Mouse (Mus musculus) layer of hippocampus, adult 11-12 months (tissue): ENCODE measurements around the gene Drc3.

Experiments used
- DNase-seq: peaks from one replicate; pipeline ENCODE4 v3.0.0; 2022; ENCODE audit warnings: low spot score

The Drc3 gene

DNA sequence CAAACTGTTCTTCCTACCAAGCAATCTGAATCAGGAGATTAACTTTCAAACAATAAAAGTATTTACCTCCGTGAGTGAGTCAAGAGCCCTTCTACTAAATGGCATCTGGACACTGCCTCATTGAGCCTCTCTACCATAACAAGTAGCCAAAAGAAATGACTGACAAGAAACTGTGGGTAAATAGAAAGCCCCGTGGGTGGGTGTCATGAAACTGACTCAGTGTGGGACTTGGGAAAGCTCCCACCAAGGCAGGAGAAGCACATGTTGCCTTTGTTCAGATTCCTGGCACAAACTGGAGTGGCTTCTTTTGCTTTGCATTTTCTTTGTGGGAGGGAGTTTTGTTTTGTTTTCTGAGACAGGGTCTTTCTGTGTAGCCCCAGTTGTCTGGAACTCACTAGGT lies 17.4 kb upstream of the Drc3 start:
- no peak for DNase-seq

DNA sequence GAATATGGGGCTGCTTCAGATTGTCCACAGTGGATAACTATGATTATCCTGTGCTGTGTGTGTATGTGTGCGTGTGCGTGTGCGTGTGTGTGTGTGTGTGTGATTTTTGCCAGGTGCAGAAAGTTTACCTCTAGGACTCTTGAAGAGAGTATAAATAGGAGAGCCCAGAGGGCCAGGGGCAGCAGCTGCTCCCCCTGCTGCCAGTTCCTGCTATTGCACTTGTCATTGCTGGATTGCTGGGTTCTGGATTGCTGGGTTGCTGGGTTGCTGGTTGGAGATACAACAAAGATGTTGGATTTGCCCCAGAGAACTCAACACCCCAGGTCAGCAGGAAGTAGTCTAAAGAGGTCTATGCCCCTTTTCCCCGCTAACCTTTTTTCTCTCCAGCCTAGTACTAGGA lies 14.8 kb upstream of the Drc3 start:
- DNase-seq: peak; percentile 57

DNA sequence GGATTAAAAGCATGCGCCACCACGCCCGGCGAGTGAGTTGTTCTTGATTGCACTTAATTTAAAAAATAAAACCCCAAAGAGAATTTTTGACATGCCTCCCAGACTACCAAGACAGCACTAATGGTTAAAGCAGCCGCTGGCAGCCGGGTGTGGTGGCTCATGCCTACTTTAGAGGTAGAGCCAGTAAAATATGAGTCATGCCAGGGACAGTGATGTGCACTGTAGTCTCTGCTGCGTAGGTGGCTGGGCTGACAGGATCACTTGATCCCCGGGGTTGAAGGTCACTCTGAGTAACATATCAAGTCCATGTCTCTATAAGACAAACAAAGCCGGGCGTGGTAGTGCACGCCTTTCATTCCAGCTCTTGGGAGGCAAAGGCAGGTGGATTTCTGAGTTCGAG lies 13.8 kb upstream of the Drc3 start:
- DNase-seq: no peak

DNA sequence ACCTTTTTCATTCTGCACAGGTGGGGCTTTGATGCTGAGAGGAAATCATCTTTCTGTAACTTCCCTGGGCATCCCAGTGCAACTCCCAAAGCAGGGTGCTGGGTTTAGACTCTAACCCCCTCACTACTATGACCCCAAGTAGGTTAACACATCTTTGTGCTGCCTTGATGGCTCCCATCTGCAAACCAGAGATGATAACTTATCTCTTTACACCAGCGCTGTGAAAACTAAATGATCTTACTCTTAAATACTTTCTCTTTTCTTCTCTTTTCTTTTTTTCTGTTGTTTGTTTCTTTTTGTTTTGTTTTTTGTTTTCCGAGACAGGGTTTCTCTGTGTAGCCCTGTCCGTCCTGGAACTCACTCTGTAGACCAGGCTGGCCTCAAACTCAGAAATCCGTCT lies 7.3 kb upstream of the Drc3 start:
- DNase-seq: no peak

DNA sequence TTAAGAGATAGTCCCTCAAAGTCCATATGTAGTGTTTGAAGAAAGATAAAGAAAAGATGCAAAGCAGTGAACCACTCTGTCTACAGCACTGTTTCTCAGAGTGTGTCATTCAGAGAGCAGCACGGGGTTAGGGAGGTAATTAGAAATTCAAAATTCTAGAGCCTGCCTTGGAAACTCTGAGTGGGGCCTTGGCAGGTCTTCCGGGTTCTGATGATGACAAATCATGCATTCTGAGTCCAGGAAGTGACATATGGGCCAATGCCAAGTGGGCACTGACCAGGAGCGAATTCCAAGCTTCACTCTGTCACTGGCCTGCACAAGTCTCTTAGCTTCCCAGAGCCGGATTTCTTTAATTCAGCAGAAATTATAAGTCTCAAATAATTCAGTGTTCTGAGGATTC lies 6.6 kb upstream of the Drc3 start:
- peak; percentile 44 for DNase-seq

DNA sequence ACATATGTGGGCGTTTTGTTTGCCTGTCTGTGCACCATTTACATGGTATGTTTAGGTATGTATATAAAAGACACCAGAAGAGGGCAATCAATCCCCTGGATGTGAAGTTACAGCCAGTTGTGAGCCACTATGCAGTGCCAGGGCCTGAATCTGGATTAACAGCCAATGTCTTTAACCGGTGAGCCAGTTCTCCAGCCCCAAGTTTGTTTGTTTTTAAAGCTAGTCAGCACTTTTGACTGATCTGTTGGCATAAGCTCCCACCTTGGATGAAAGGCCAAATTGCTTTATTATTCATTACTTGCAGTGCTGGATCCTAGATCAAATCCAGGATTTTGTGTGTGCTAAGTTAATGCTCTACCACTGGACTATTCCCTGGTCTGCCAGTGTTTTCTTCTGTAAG lies 1.7 kb upstream of the Drc3 start:
- DNase-seq: no peak

DNA sequence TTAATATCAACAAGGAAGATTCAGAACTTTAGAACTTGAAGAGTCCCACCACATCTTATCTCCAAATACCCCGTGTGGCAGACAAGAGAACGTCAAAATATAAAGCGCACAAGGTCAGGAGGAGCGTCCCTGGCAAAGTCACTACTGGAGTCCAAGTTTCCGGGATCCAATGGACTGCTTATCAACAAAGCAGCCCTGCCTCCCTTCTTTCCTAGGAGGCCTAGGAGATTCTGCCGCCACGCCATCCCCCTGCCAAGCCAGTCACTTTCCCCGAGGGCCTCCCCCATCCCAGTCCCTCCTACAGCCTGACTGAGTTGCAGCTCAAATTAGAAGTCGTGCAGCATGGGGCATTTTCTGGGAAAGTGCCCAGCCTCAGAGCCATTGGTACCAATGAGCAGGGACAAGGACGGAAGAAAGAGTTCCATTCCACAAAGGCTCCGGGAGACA lies 1.2 kb upstream of the Drc3 start:
- DNase-seq: peak; percentile 58

DNA sequence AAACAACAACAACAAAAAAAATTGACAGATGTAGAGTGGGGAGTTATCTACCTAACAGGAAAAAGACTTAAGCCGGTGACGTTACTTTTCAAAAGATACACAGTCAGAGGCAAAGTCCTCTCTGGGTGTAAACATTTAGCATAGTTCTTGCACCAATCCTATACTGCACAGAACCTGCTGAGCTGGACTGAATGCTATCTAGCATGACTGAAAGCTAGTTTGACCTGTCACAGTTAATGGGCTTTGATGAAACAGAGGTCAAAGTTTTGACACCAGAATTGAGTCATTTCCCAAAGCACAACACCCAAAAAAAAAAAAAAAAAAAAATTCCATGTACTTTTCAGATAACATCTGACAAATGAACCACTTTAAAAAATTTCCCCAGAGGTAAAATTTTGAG lies 2.8 kb downstream of the Drc3 start:
- DNase-seq: no peak

DNA sequence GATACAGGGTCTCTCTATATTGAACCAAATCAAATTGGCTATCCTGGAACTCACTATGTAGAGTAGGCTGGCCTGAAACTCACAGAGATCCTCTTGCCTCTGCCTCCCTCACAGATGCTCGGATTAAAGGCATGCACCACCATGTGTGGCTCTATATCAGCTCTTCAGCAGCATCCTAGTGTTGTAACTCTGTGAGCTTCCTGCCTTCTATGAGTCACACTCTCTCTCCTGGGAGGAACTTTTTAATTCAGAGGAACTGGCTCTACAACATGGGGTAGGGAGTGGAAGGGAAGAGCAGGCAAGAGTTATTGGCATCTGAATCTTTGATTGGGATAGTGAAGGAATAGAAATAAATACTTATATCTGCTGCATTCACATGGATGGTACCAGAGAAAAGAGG lies 4.0 kb downstream of the Drc3 start:
- DNase-seq: no peak

DNA sequence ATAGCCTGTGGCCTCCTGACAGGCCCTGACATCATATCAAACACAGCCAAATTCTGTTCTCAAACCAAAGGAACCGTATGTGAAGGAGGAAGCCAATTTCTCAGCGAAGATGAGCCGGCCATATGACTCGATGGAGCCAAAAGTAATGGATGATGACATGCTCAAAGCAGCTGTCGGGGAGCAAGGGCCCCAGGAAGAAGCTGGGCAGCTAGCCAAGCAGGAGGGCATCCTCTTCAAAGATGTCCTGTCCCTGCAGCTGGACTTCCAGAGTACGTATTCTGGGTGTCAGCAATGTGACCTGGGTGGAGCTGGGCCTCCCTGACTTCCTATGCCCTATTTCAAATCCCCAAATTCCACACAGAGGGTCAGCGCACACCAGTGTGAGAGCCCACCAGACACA lies 5.4 kb downstream of the Drc3 start:
- DNase-seq: no peak

DNA sequence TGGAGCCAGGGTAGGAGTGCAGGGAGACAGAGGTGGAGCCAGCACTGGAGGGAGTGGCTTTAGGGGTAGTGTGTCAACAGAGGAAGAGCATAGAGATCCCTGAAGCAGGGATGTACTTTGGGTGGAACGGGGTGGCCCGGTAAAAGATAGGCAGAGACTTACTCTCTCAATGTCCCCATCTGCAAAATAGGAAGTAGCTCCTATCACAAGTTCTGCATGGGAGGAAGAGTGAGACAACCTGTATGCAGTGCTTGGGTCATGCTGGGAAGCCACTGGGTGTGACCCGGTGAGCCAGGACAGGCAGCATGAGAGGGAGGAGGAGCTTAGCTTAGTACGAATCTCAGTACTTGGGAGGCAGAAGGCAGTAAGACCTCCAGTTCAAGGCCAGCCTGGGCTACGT lies 6.0 kb downstream of the Drc3 start:
- no peak for DNase-seq

DNA sequence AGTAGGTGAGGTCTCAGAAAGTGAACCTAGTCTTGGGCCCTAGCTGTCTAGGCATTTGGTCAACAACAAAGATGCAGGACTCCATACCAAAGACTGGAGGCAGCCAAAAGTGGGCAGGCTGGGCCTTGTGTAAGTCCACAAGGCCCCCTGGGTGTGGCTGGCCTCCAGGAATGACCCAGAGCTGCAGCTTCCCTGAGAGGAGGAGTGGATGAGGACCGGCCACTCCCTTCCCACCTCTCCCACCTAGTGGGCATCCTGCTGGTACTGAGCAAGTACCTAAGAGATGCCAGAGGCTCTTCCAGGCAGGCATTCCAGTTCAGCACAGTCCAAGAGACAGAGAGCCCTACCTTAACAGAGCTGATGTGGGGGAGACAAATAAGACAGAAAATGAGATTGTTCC lies 6.8 kb downstream of the Drc3 start:
- no peak for DNase-seq

DNA sequence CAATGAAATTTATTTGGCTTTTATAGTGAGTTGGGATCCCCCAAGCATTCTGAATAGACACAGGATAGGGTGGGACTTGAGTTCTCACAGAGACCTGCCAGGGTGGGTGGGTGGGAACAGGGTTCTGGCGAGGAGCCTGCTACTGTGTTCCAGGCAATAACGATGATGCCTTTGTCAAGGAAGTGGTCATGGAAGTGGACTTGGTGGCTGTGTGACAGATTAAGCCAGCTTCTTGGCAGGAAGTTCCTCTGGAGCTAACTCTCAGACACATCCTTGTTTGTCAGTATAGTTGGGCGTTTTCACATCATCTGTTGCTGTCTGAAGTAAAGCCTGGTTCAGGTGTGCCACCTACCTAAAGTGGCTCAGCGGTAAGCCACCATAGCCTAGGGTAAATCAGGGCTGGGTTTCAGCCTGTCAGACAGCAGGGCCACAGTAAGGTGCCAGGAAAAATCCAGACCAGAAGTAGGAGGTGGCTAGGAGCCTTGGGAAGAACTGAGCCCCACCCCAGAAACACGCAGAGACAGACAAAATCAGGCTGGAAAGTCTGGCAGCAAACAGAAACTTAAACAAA lies 7.6 kb downstream of the Drc3 start:
- no peak for DNase-seq

DNA sequence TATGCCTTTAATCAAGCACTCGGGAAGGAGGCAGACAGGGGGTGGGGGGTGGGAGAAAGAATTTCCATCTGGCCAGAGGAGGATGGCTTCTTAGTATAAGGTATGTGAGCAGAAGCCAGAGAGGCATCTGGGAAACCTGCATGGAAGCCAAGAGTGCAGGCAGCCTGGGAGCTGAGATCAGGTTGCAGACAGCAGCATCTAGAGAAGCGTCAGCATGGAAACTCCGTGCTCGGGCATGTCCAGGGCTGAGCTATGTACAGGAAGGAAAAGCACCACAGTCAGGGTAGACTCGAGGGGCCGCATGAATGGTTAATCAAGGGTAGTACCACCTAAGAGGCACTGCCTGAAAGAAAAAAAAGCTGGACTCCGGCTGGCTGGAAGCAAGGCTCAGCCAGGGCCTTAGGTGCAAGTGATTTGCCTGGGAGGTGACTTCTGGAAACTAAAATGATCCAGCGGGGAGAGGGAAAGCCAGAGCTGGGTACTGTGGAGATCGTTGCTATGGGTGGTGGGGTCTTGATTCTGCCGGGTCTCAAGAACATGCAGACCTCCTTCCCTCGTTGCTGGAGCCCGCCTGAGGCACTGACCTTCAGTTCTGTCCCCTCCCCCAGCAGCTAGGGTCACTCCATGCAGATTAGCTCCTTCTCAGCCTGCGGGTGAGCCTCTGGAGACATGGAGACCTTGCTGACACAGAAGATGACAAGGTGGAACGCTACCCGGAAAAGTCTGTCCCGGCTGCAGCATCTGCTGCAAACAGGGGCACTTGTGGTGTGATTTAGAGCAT lies 13.3 kb downstream of the Drc3 start:
- no peak for DNase-seq

DNA sequence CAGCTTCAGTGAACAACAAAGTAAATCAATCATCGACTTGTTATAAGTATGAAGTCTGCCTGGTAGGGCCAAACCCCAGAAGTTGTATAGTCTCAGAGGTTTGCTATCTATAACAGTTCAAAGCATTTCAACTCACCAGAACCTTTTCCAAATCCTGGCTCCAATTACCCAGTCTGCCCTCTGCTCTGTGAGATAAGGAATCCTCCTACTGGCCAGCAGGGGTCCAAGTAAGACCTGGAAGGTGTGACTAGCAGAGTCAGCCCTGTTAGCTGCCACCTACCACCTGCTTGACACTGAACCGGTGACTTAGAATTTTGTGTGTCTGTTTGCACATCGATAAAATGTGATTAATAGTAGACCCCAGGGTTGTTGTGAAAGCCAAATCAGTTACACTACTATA lies 14.1 kb downstream of the Drc3 start:
- no peak for DNase-seq

DNA sequence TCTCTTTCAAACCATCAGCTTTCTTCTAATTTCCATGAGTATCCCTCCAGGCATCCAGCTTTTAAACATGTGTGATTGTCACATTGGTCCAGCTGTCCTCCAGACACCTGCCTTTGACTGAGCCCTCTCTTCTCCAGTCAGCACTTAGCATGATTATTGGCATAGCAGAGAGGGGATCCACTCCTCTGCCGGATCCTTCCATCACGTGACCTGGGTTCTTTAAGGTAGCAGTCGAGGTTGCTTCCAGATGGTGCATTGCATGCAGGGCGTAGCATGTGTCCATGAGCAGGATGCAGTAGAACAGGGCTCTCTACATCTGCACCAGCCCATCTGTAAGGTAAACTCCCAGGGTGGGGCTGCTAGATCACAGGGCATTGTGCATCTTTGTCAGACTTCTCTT lies 15.8 kb downstream of the Drc3 start:
- DNase-seq: no peak

DNA sequence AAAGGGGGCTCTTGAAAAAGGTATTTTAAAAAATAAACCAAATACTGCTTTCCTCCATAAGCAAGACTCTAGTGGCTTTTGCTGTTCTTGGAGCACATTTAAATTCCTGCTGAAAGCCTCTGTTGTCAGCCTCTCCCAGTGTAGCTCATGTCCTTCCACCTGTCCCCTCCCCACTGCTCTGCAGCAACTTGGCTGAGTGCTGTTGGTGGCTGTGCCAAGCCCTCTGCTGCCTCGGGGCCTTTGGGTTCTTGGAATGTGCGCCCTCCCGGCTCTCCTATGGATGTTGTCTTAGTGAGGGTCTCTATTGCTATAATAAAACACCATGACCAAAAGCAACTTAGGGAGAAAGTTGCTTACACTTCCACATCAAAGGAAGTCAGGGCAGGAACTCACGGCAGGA lies 16.3 kb downstream of the Drc3 start:
- DNase-seq: no peak

DNA sequence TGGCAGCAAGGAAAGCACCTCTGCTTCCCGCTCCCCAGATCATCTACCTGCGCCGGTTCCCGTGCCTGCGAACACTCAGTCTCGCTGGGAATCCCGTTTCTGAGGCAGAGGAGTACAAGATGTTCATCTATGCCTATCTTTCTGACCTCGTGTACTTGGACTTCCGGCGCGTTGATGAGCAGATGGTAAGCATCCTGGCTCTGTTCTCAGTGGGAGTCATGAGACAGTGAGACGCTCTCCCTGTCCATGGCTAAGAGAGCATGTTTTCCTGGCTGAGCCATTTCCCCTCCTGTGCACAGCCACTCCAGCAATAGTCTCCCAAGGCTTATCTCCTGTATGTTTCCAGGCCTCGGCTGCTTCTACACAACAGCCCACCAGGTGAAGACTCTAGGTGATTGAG lies 17.3 kb downstream of the Drc3 start:
- DNase-seq: no peak

DNA sequence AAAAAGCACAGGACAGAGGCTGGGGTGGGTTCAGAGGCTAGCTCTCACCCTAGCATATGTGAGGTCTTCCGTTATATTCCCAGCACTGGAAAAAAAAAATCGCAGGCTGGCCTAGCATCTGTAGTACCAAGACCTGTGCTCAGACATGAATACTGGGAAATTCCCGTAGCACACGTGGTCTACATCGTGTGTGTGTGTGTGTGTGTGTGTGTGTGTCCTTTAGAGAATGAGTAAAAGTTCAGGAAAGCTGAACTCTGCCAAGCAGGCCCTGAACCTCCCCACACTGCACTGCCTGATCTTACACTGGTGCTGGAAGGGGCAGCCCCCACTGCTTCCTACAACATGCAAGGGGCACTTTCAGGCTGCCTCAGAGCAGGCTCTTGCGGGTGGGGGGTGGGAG lies 21.4 kb downstream of the Drc3 start:
- DNase-seq: no peak

DNA sequence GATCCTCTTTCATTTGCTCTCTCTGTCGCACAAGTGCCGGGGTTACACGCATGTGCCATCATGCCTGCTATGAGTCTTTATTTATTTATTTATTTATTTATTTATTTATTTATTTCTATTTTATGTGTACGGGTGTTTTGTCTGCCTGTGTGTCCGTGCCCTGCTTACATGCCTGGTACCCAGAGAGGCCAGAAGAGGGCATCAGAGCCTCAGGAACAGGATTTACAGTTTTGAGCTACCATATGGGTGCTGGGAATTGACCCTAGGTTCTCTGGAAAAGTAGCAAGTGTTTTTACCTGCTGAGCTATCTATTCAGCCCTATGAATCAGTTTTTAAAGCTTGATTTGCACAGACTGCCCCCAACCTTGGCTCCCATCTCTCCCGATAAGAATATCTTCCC lies 30.4 kb downstream of the Drc3 start:
- DNase-seq: no peak

DNA sequence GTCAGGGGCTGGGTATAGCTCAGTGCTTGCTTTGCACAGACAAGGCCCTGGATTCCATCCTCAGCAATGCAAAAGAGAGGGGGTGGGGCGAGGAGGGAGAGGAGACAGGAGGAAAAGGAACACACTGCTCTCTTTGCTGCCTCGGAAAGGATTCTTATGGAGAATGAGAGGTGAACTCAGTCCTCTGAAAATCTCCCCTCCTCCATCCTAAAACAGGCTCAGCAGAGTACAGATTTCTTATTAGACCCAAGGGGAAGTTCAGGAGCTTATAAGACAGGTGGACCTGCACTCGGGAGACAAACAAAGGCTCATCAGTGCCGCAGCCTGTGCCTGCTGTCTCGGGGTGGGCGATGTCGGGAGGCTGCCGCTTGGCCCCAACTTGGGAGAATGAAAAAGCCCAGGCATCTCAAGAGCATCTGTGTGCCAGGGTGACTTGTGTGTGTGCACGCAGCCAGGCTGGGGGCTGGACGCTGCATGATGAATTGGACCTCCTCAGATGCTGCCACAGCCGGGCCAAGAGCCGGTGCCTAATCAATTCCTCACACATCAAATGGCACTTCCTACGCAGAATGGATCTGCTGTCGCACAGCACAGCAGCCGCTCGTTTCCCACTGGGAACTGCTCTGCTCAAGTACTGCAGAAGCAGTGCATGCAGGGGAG lies 31.8 kb downstream of the Drc3 start:
- DNase-seq: peak; percentile 78

DNA sequence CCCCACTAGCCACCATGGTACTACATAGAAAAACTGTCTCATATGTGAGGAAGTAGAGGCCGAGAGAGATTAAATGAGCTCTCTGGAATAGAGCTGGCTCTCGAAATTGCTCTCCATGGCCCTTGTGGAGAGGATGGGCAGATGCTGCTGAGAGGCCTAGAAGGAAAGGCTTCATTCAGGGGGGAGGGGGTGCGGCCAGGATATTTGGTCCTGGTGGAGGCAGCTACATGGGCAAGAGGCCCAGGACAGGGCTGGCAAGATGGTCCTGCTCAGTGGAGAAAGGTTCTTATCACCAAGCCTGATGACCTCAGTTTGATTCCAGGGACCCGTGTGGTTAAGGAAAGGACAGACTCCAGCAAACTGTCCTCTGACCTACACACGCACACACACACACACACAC lies 32.8 kb downstream of the Drc3 start:
- no peak for DNase-seq

DNA sequence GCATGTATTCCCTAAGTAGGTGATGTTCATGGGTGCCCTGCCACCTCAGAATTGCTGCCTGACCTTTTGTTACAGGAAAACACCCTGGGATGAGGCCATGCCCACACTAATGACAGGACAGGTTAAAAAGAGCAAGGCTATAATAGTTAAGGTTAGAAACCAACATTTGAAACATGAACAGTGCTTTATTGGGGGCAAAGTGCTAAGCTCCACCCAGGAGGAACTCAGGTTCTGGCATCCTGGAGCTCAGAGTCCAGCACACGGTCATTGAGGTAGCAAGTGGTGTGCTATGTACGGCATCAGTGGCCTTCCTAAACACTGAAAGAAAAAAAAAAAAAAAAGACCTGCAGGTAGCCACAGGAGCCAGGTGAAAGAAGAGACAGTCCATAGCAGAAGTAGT lies 34.8 kb downstream of the Drc3 start:
- no peak for DNase-seq

DNA sequence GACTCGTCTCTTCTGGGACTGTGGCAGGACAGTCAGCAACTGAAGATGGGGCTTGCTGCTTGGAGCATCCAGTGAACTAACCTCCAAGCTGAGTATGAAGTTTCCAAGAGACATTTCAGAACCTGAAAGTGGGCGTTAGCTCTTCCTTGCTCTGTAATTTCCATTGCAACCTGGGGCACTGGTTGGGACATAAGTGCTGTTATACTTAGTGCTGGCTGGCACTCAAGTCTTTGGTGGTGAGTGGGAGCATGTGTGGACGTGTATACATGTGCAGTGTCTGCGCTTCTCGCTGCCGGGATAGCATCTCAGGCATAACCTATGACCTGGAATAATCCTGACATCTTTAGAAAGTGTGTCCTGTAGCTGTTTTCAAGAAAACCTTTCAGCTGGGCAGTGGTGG lies 38.2 kb downstream of the Drc3 start:
- DNase-seq: no peak
